Comparison of ENCODE assay signal across 20 mouse cellular contexts in the genomic region with DNA sequence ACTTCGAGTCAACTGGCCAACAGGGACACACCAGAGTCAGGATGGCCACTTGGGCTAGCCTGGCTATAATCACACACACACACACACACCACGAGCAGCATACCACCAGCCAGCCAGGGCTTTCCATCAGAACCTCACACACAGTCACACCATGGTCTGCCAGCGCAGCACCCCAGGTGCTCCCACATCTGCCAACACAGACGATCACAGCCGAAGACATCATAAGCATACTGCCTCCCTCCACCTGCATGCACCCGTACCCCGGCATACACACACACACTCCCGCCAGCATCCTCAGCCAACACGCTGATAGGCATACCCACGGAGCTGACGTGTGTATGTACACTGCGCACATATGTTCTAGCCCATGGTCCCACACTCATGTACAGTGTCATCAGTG. TPM values are rescaled to one million over a fixed set of nuclear protein-coding genes. Genes with fewer than 3 reads are reported as not detected.
DNase-seq lines count a peak whose midpoint lies in the region; ATAC-seq and TF ChIP-seq lines count a peak whose summit lies in the region.
"Had no signal": no experiment of that assay in that cellular context is flagged by ENCODE, and none has a peak within 500 bp of the region (broad histone marks: within the 10 kb centered on the region; RNA-seq: fewer than 3 reads in every experiment).

No protein-coding gene starts in this region.

- no peak overlapping the region for H3K4me3 ChIP-seq in heart, embryonic 15.5 days
- peak overlapping the region; percentile 78 for H3K4me3 ChIP-seq in megakaryocyte, embryonic 14.5 days (replicated peaks)
- H3K4me3 ChIP-seq in thymus, adult 2 months (ENCODE audit: control insufficient read depth, insufficient read depth, low read length) = no peak overlapping the region
- H3K4me3 ChIP-seq: forebrain, embryonic 15.5 days; midbrain, embryonic 12.5 days had no signal

- no peaks in the 10 kb centered on the region for H3K36me3 ChIP-seq in heart, embryonic 15.5 days
- H3K36me3 ChIP-seq in megakaryocyte, embryonic 14.5 days (replicated peaks; ENCODE audit: low read length) = peaks cover 66% of the 10 kb centered on the region
- no peaks in the 10 kb centered on the region for H3K36me3 ChIP-seq in thymus, adult 2 months (ENCODE audit: control insufficient read depth, insufficient read depth, low read length)
- H3K36me3 ChIP-seq: forebrain, embryonic 15.5 days; midbrain, embryonic 12.5 days had no signal

- peak overlapping the region; percentile 60 for H3K27ac ChIP-seq in heart, embryonic 15.5 days
- no peak overlapping the region for H3K27ac ChIP-seq in thymus, adult 2 months (ENCODE audit: control insufficient read depth, insufficient read depth, low read length)
- H3K27ac ChIP-seq: forebrain, embryonic 15.5 days; midbrain, embryonic 12.5 days had no signal

- no peak overlapping the region for H3K9ac ChIP-seq in heart, embryonic 15.5 days
- H3K9ac ChIP-seq: forebrain, embryonic 15.5 days; midbrain, embryonic 12.5 days had no signal

- H3K9me3 ChIP-seq in heart, embryonic 15.5 days (replicated peaks) = no peaks in the 10 kb centered on the region
- H3K9me3 ChIP-seq in megakaryocyte, embryonic 14.5 days = no peaks in the 10 kb centered on the region
- H3K9me3 ChIP-seq: forebrain, embryonic 15.5 days; midbrain, embryonic 12.5 days had no signal

- no peak for TF ChIP-seq POLR2A in thymus, adult 2 months (IDR thresholded peaks at IDR 0.05; ENCODE audit: control insufficient read depth, extremely low read depth, insufficient read depth, low read length, poor library complexity)

- peaks cover 68% of the 10 kb centered on the region for H3K4me1 ChIP-seq in heart, embryonic 15.5 days (replicated peaks)
- H3K4me1 ChIP-seq in megakaryocyte, embryonic 14.5 days = peaks cover 92% of the 10 kb centered on the region
- H3K4me1 ChIP-seq in thymus, adult 2 months (replicated peaks; ENCODE audit: control insufficient read depth, insufficient read depth, low read length) = peaks cover 43% of the 10 kb centered on the region

- 81% methylated on average over 12 of the region's 12 CpGs for WGBS in heart, embryonic 15.5 days
- WGBS in thymus, adult 2 months = 21% methylated on average over 12 of the region's 12 CpGs

- no peak for ATAC-seq in heart, embryonic 15.5 days (replicated peaks; ENCODE audit: insufficient number of reproducible peaks, insufficient read depth, low FRiP score, low read depth)
- ATAC-seq in megakaryocyte, adult 5-6 weeks (ENCODE audit: poor library complexity, severe bottlenecking) = no peak
- ATAC-seq: forebrain, embryonic 15.5 days had no signal

- intact Hi-C loops in heart, postnatal 10 days (cut with DNase I) = no loop called here
- intact Hi-C loops in gastrocnemius, postnatal 36 days (cut with DNase I) = loop anchor here (10.0 kb wide), 1 partner anchor 61 kb away; no protein-coding TSS in a partner anchor

- no peak overlapping the region for H3K4me2 ChIP-seq in heart, embryonic 15.5 days
- H3K4me2 ChIP-seq: forebrain, embryonic 15.5 days; midbrain, embryonic 12.5 days had no signal

- no peaks in the 10 kb centered on the region for H3K27me3 ChIP-seq in heart, embryonic 15.5 days
- H3K27me3 ChIP-seq in megakaryocyte, embryonic 14.5 days (replicated peaks) = no peaks in the 10 kb centered on the region
- peaks cover 13% of the 10 kb centered on the region for H3K27me3 ChIP-seq in thymus, adult 2 months (ENCODE audit: control insufficient read depth, insufficient read depth, low read length)
- H3K27me3 ChIP-seq: forebrain, embryonic 15.5 days had no signal

- no peak for DNase-seq in heart, postnatal 10 days
- peak; percentile 40 for DNase-seq in thymus, adult 2 months
- DNase-seq in gastrocnemius, postnatal 36 days = no peak
- DNase-seq in spleen, adult 18-20 months = no peak
- DNase-seq: cerebellum, postnatal 14 days; kidney, adult 8-10 months; lung, adult 2 months; lung, postnatal 36 days; right cerebral cortex, postnatal 4 days had no signal

- TF ChIP-seq CTCF in thymus, adult 2 months (IDR thresholded peaks at IDR 0.05; ENCODE audit: borderline replicate concordance, control insufficient read depth, extremely low read depth, insufficient read depth, low read length, poor library complexity) = no peak

RNA-seq across cellular contexts. Expression of a gene that starts 6.1 kb away (rescaled TPM):
- 6.9 and 10.9 TPM in 2 replicates for polyA plus RNA-seq in heart, embryonic 15.5 days (2015; fragmentation: Nextera tagmentation; extraction: Ambion mirVana)
- 10 to 100 TPM in 1 of 2 experiments, 1 to 10 TPM in 1; 9.5 to 10.4 TPM for total RNA-seq in heart, postnatal 10 days (2021)
- 10.6 and 40.8 TPM in 2 replicates for polyA plus RNA-seq in megakaryocyte, embryonic 14.5 days (2012; ENCODE audit: insufficient read depth, low replicate concordance)
- total RNA-seq in megakaryocyte, adult 5-6 weeks (2015) = 1.2 and 2.1 TPM in 2 replicates
- 0.20 and 0.62 TPM in 2 replicates for total RNA-seq in megakaryocyte, adult 5-6 weeks (2017)
- 4.2 and 4.4 TPM in 2 replicates for polyA plus RNA-seq in thymus, adult 2 months (2012; rRNA removed)
- 1 to 10 TPM in 1 of 2 experiments, under 1 TPM in 1; 0.94 to 1.0 TPM for total RNA-seq in gastrocnemius, postnatal 36 days (2021)

RNA-seq across cellular contexts. Expression of a gene that starts 31.1 kb away (rescaled TPM):
- not detected in 2 replicates for polyA plus RNA-seq in heart, embryonic 15.5 days (2015; fragmentation: Nextera tagmentation; extraction: Ambion mirVana)
- not detected for total RNA-seq in heart, postnatal 10 days (2021)
- 0.54 TPM in 1 of 2 replicates, not detected in the other for polyA plus RNA-seq in megakaryocyte, embryonic 14.5 days (2012; ENCODE audit: insufficient read depth, low replicate concordance)
- total RNA-seq in megakaryocyte, adult 5-6 weeks (2015) = not detected in 2 replicates
- not detected in 2 replicates for total RNA-seq in megakaryocyte, adult 5-6 weeks (2017)
- polyA plus RNA-seq in thymus, adult 2 months (2012; rRNA removed) = not detected in 2 replicates
- total RNA-seq in gastrocnemius, postnatal 36 days (2021) = not detected
- total RNA-seq: ES-E14; gastrocnemius, adult 18-20 months; granulocyte monocyte progenitor cell, adult 5-6 weeks; left cerebral cortex, adult 8-10 months had no signal
- polyA plus RNA-seq: forebrain, embryonic 15.5 days; limb, embryonic 11.5 days; lung, adult 2 months; midbrain, embryonic 12.5 days; neural tube, embryonic 14.5 days had no signal
